Mouse (Mus musculus): ENCODE results near the gene N4bp2. TPM values are rescaled to one million over a fixed set of nuclear protein-coding genes. Genes with fewer than 3 reads are reported as not detected.

The N4bp2 gene
- polyA plus RNA-seq, 1 experiment from 2014 or later: 40.1 TPM

GRCm38 (mm10) chr5:65794702-65795101, 31.4 kb downstream of the N4bp2 start:
- peaks cover 6% of the 10 kb centered on the region for H3K36me3 ChIP-seq (ENCODE audit: control insufficient read depth, insufficient read depth, low read length)
- DNase-seq (ENCODE audit: low spot score, missing footprints) (peak; percentile 8), ATAC-seq (ENCODE audit: low FRiP score) (no peak)
- no peaks in the 10 kb centered on the region for H3K4me1 ChIP-seq (ENCODE audit: control insufficient read depth, insufficient read depth, low read length)
- no peak overlapping the region for H3K27ac ChIP-seq (ENCODE audit: low read depth, low read length)
- no peak overlapping the region for H3K4me3 ChIP-seq (ENCODE audit: low read depth, low read length)
- H3K9me3 ChIP-seq (ENCODE audit: control insufficient read depth, low read length): no peaks in the 10 kb centered on the region
- no peaks in the 10 kb centered on the region for H3K27me3 ChIP-seq (ENCODE audit: control insufficient read depth, insufficient read depth, low read length)
- H3K4me2 ChIP-seq: no peak overlapping the region
- 92% methylated on average over 3 of the region's 3 CpGs for WGBS
- no peak overlapping the region for H3K9ac ChIP-seq (ENCODE audit: low read length)

- Histone ChIP-seq H3K4me3 (ENCODE audit: low read depth, low read length) (no peak overlapping the region), H3K36me3 (ENCODE audit: control insufficient read depth, insufficient read depth, low read length) (peaks cover 9% of the 10 kb centered on the region), H3K9ac (ENCODE audit: low read length) (no peak overlapping the region), H3K4me2 (no peak overlapping the region), H3K27me3 (ENCODE audit: control insufficient read depth, insufficient read depth, low read length) (no peaks in the 10 kb centered on the region), H3K9me3 (ENCODE audit: control insufficient read depth, low read length) (no peaks in the 10 kb centered on the region), H3K4me1 (ENCODE audit: control insufficient read depth, insufficient read depth, low read length) (no peaks in the 10 kb centered on the region), H3K27ac (ENCODE audit: low read depth, low read length) (no peak overlapping the region)
- 89% methylated on average over 9 of the region's 9 CpGs for WGBS
- ATAC-seq (ENCODE audit: low FRiP score): no peak
- DNase-seq (ENCODE audit: low spot score, missing footprints): peak; percentile 82
Observed at GRCm38 (mm10) chr5:65795293-65795993, 32.1 kb downstream of the N4bp2 start.

- no peak overlapping the region for H3K27ac ChIP-seq (ENCODE audit: low read depth, low read length)
- DNase-seq (ENCODE audit: low spot score, missing footprints) (no peak), ATAC-seq (ENCODE audit: low FRiP score) (no peak)
- no peaks in the 10 kb centered on the region for H3K4me1 ChIP-seq (ENCODE audit: control insufficient read depth, insufficient read depth, low read length)
- no peaks in the 10 kb centered on the region for H3K9me3 ChIP-seq (ENCODE audit: control insufficient read depth, low read length)
- no peaks in the 10 kb centered on the region for H3K27me3 ChIP-seq (ENCODE audit: control insufficient read depth, insufficient read depth, low read length)
- H3K36me3 ChIP-seq (ENCODE audit: control insufficient read depth, insufficient read depth, low read length): peaks cover 5% of the 10 kb centered on the region
- H3K9ac ChIP-seq (ENCODE audit: low read length): no peak overlapping the region
- WGBS: 97% methylated on average over 1 of the region's 1 CpGs
- no peak overlapping the region for H3K4me3 ChIP-seq (ENCODE audit: low read depth, low read length)
- H3K4me2 ChIP-seq: no peak overlapping the region
Observed at GRCm38 (mm10) chr5:65795994-65796298, 32.6 kb downstream of the N4bp2 start.

- no peak for ATAC-seq (ENCODE audit: low FRiP score)
- 82% methylated on average over 5 of the region's 5 CpGs for WGBS
Observed at GRCm38 (mm10) chr5:65823601-65824133, 60.3 kb downstream of the N4bp2 start.

GRCm38 (mm10) chr5:65826476-65826875, 63.2 kb downstream of the N4bp2 start:
- DNase-seq (ENCODE audit: low spot score, missing footprints): no peak
- ATAC-seq (ENCODE audit: low FRiP score): no peak
- no peak overlapping the region for H3K4me3 ChIP-seq (ENCODE audit: low read depth, low read length)
- H3K9ac ChIP-seq (ENCODE audit: low read length): no peak overlapping the region
- 96% methylated on average over 4 of the region's 4 CpGs for WGBS
- H3K9me3 ChIP-seq (ENCODE audit: control insufficient read depth, low read length): no peaks in the 10 kb centered on the region
- no peak overlapping the region for H3K4me2 ChIP-seq
- H3K27ac ChIP-seq (ENCODE audit: low read depth, low read length): no peak overlapping the region
- no peaks in the 10 kb centered on the region for H3K4me1 ChIP-seq (ENCODE audit: control insufficient read depth, insufficient read depth, low read length)
- H3K36me3 ChIP-seq (ENCODE audit: control insufficient read depth, insufficient read depth, low read length): peaks cover 5% of the 10 kb centered on the region; the same call in 1 of the 2 replicates
- no peaks in the 10 kb centered on the region for H3K27me3 ChIP-seq (ENCODE audit: control insufficient read depth, insufficient read depth, low read length)

More at GRCm38 (mm10) chr5:65823601-65824133, 60.3 kb downstream of the N4bp2 start:
- Histone ChIP-seq H3K9me3 (ENCODE audit: control insufficient read depth, low read length) (no peaks in the 10 kb centered on the region), H3K4me3 (ENCODE audit: low read depth, low read length) (no peak overlapping the region), H3K27ac (ENCODE audit: low read depth, low read length) (no peak overlapping the region), H3K36me3 (ENCODE audit: control insufficient read depth, insufficient read depth, low read length) (peaks cover 11% of the 10 kb centered on the region; the same call in 1 of the 2 replicates), H3K9ac (ENCODE audit: low read length) (no peak overlapping the region), H3K4me2 (no peak overlapping the region), H3K27me3 (ENCODE audit: control insufficient read depth, insufficient read depth, low read length) (no peaks in the 10 kb centered on the region), H3K4me1 (ENCODE audit: control insufficient read depth, insufficient read depth, low read length) (no peaks in the 10 kb centered on the region)
- DNase-seq (ENCODE audit: low spot score, missing footprints): no peak

GRCm38 (mm10) chr5:65827102-65827501, 63.8 kb downstream of the N4bp2 start:
- no peak overlapping the region for H3K27ac ChIP-seq (ENCODE audit: low read depth, low read length)
- ATAC-seq (ENCODE audit: low FRiP score) (no peak), DNase-seq (ENCODE audit: low spot score, missing footprints) (no peak)
- no peak overlapping the region for H3K4me2 ChIP-seq
- peaks cover 3% of the 10 kb centered on the region; the same call in 1 of the 2 replicates for H3K36me3 ChIP-seq (ENCODE audit: control insufficient read depth, insufficient read depth, low read length)
- H3K9ac ChIP-seq (ENCODE audit: low read length): no peak overlapping the region
- H3K4me1 ChIP-seq (ENCODE audit: control insufficient read depth, insufficient read depth, low read length): no peaks in the 10 kb centered on the region
- WGBS: 91% methylated on average over 8 of the region's 8 CpGs
- no peaks in the 10 kb centered on the region for H3K9me3 ChIP-seq (ENCODE audit: control insufficient read depth, low read length)
- H3K4me3 ChIP-seq (ENCODE audit: low read depth, low read length): no peak overlapping the region
- H3K27me3 ChIP-seq (ENCODE audit: control insufficient read depth, insufficient read depth, low read length): no peaks in the 10 kb centered on the region

- Histone ChIP-seq H3K9me3 (ENCODE audit: control insufficient read depth, low read length) (no peaks in the 10 kb centered on the region), H3K4me1 (ENCODE audit: control insufficient read depth, insufficient read depth, low read length) (no peaks in the 10 kb centered on the region), H3K4me3 (ENCODE audit: low read depth, low read length) (no peak overlapping the region), H3K27me3 (ENCODE audit: control insufficient read depth, insufficient read depth, low read length) (no peaks in the 10 kb centered on the region), H3K4me2 (no peak overlapping the region), H3K36me3 (ENCODE audit: control insufficient read depth, insufficient read depth, low read length) (no peaks in the 10 kb centered on the region; the same call in 1 of the 2 replicates), H3K27ac (ENCODE audit: low read depth, low read length) (no peak overlapping the region), H3K9ac (ENCODE audit: low read length) (no peak overlapping the region)
- DNase-seq (ENCODE audit: low spot score, missing footprints) (no peak), ATAC-seq (ENCODE audit: low FRiP score) (no peak)
- 96% methylated on average over 5 of the region's 5 CpGs for WGBS
Observed at GRCm38 (mm10) chr5:65828261-65828660, 64.9 kb downstream of the N4bp2 start.

GRCm38 (mm10) chr5:65829059-65829458, 65.7 kb downstream of the N4bp2 start:
- WGBS: 87% methylated on average over 2 of the region's 2 CpGs
- H3K9ac ChIP-seq (ENCODE audit: low read length): no peak overlapping the region
- no peak overlapping the region for H3K4me2 ChIP-seq
- no peaks in the 10 kb centered on the region for H3K9me3 ChIP-seq (ENCODE audit: control insufficient read depth, low read length)
- H3K4me3 ChIP-seq (ENCODE audit: low read depth, low read length): no peak overlapping the region
- no peaks in the 10 kb centered on the region for H3K4me1 ChIP-seq (ENCODE audit: control insufficient read depth, insufficient read depth, low read length)
- H3K27ac ChIP-seq (ENCODE audit: low read depth, low read length): no peak overlapping the region
- no peaks in the 10 kb centered on the region for H3K27me3 ChIP-seq (ENCODE audit: control insufficient read depth, insufficient read depth, low read length)
- ATAC-seq (ENCODE audit: low FRiP score): no peak
- no peak for DNase-seq (ENCODE audit: low spot score, missing footprints)
- H3K36me3 ChIP-seq (ENCODE audit: control insufficient read depth, insufficient read depth, low read length): no peaks in the 10 kb centered on the region; the same call in 1 of the 2 replicates

GRCm38 (mm10) chr5:65831917-65832618, 68.7 kb downstream of the N4bp2 start:
- Histone ChIP-seq H3K9me3 (ENCODE audit: control insufficient read depth, low read length) (no peaks in the 10 kb centered on the region), H3K36me3 (ENCODE audit: control insufficient read depth, insufficient read depth, low read length) (no peaks in the 10 kb centered on the region), H3K27me3 (ENCODE audit: control insufficient read depth, insufficient read depth, low read length) (no peaks in the 10 kb centered on the region), H3K4me1 (ENCODE audit: control insufficient read depth, insufficient read depth, low read length) (no peaks in the 10 kb centered on the region), H3K9ac (ENCODE audit: low read length) (no peak overlapping the region), H3K4me2 (no peak overlapping the region), H3K27ac (ENCODE audit: low read depth, low read length) (no peak overlapping the region), H3K4me3 (ENCODE audit: low read depth, low read length) (no peak overlapping the region)
- ATAC-seq (ENCODE audit: low FRiP score) (no peak), DNase-seq (ENCODE audit: low spot score, missing footprints) (no peak)
- 94% methylated on average over 11 of the region's 11 CpGs for WGBS
